Mouse (Mus musculus) adrenal gland, postnatal 36 days (tissue): Measurements from ENCODE around the gene Adamts10. TPM values are rescaled to one million over a fixed set of nuclear protein-coding genes. Genes with fewer than 3 reads are reported as not detected.
A peak's percentile ranks its signal among the peaks of the same experiment; 100 is the strongest.

Experiments
- DNase-seq, 2 experiments: peaks; one replicate each; pipeline ENCODE4 v3.0.0; 2021; ENCODE audit warnings: mixed read lengths in 1 of 2
- long read RNA-seq, 2 experiments: library from polyadenylated mRNA; stranded (forward); transcript quantifications; one replicate each; pipeline ENCODE4 v2.0.0; 2021; ENCODE audit warnings: borderline sequencing depth in 2 of 2
- total RNA-seq, 2 experiments: library from RNA; stranded (reverse); gene quantifications; 2 replicates each; pipeline ENCODE4 v1.2.3; 2021

Gene Adamts10
- 10 to 100 TPM; 22.3 to 29.7 TPM for total RNA-seq
- long read RNA-seq, experiment 1, partial matches to known transcripts: 5 of 15 reads
- long read RNA-seq, experiment 1, other reads (novel, unspliced or antisense): 8 of 15 reads
- long read RNA-seq, experiment 2, full-length matches to known transcripts: 4 of 8 reads
- long read RNA-seq, experiment 2, partial matches to known transcripts: 2 of 8 reads
- long read RNA-seq, experiment 2, other reads (novel, unspliced or antisense): 2 of 8 reads

DNA sequence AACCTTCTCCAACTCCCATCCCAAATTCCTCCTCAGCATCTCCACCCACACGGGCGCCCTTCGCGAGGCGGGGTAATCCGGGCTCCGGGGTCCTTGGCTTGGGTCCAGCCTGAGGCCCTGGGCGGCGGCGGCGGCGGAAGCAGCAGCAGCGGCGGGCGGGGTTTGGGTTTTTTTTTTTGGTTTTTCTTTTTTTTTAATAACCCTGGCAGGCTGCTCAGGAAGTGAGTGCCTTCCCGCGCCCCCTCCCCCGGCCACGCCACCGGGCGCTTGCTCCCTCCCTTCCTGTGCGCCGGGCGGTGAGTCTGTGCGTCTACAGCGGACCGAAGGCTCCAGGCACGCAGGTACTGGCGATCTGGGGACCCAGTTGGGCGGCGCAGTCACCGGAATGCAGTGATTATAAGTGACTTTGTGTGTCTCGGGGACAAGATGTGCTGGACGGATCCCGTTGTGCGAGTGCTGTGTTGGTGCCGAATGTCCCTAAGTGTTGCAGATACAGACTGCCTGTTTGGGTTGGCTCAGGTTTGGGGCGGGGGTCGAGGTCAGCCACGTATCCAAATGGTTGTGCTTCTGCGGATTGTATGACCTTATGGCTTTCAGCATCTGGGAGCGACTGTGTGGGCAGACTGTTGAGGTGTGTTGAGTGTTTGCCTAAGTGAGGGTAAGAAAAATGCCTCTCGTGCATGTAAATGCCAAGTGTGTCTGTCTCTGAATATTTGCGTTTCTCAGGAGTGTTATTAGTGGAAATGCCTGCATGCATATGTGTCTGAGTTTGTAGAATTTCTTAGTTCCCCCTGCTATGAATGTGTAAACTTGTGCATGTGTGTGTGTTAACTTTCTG is at the start of gene Adamts10:
TSS of gene Adamts10 (plus strand) at position 287 of the 838 bp plus-strand sequence.
- DNase-seq: peak; percentile 81 to 89

DNA sequence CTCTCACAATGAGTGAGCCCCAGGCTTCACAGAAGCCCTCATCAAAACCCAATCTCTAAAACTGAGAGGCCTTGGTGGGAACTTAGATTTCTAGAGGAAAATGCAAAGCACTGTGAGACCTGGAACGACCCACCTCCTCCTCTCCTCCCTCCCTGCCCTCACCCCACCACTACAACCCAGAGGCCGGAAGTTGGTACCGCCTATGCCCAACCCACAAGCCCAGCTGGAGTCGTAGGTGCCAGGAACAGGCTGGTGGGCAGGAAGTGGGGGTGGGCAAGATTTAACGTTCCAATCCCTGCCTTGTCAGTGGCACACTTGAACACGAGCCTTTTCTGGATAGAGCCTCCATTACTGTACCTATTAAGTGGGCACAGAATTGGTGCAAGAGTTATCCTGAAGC is 40.0 kb upstream of the Adamts10 start:
- no peak for DNase-seq

- DNase-seq: no peak
These were observed 36.8 kb upstream of the Adamts10 start for GRCm38 (mm10) chr17:33487211-33487610.

GRCm38 (mm10) chr17:33487652-33488051 is 36.4 kb upstream of the Adamts10 start:
- DNase-seq: peak in 1 of 2 experiments; percentile 9

GRCm38 (mm10) chr17:33491371-33491770 is 32.6 kb upstream of the Adamts10 start:
- no peak for DNase-seq

DNA sequence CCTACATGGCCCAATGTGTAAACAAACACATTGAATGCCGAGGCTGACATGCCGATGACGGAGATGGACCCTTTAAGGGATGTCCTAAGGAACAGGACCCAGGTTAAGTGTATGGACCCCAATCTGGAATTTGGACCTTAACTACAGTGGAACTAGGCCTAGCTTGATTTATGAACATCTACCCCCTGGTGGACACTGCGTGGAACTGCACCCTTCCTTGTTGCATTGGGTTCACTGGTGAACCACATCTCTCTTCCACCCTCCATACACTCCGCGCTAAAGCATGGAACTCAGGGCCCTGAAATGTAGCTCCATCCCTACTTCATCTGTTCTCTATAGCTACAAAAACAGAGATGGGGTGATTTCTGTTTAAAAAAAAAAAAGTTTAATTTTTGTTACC is 30.9 kb upstream of the Adamts10 start:
- peak; percentile 8 to 17 for DNase-seq

DNA sequence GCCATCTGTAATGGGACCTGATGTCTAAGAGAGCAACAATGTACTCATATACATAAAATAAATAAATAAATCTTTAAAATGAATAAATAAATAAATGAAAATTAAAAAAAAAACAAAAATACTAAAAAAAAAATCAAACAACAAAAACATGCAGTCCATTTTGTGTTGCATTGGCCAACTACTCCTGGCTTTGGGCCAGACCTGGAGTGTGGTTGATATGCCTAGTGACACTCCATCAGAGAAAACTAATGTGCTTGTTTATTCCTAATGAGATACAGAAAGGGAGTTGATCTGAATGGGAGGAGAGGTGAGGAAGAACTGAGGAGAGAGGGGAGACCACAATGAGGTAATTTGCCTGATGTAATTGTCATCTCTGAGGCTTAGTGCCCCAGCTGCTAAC is 29.4 kb upstream of the Adamts10 start:
- peak in 1 of 2 experiments; percentile 5 for DNase-seq

- DNase-seq: no peak
These were observed 25.1 kb upstream of the Adamts10 start for GRCm38 (mm10) chr17:33498918-33499317.

GRCm38 (mm10) chr17:33508386-33508785 is 15.6 kb upstream of the Adamts10 start:
- no peak for DNase-seq

- no peak for DNase-seq
These were observed 13.8 kb upstream of the Adamts10 start for GRCm38 (mm10) chr17:33510172-33510571.

DNA sequence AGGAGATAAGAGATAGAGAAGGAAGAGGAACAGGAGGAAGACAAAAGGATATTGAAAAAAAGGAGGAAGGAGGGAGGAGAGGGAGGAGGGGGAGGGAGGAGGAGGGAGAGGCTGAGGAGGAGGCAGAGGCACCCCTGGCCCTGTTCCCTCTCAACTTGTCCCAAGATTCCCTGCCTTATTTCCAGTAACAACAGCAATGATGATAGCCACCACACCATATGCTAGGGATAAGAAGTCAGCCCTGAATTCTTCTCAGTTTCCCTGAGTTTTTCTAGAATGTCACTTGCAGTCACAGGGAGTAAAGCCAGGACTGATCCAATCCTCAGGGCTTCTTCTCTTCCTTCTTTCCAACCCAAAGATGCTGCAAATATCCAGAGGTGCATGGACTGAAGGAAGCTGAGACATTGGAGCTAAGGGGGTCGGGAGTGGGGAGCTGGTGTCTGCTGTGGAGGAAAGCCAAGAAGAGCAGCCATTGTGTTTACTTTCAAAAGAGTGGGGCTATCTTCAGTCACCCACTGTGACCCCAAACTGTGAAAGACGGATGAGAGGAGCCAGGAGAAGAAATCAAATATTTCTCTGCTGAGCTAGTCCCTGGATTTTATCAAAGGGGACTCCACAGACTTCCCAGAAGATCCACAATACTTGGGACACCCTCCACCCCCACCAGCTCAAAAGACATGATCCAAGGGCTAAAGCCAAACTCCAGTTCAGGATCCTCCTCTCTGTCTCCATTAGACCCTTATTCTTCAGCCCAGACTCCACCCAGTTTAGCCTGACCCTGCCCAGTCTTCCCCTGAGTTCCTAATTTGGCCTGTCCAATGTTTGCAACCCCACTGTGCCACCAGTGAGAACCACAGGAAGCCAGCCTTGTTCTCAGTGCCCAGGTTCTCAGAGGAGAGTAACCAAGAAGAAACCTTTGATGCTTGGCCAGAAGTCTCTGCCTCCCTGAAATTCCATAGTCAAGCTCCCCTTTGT is 11.3 kb upstream of the Adamts10 start:
- DNase-seq: no peak

- no peak for DNase-seq
These were observed 10.1 kb upstream of the Adamts10 start for GRCm38 (mm10) chr17:33513874-33514273.

GRCm38 (mm10) chr17:33520366-33520765 is 3.6 kb upstream of the Adamts10 start:
- no peak for DNase-seq

- peak; percentile 19 to 33 for DNase-seq
These were observed 530 bp upstream of the Adamts10 start for GRCm38 (mm10) chr17:33523431-33523917.

DNA sequence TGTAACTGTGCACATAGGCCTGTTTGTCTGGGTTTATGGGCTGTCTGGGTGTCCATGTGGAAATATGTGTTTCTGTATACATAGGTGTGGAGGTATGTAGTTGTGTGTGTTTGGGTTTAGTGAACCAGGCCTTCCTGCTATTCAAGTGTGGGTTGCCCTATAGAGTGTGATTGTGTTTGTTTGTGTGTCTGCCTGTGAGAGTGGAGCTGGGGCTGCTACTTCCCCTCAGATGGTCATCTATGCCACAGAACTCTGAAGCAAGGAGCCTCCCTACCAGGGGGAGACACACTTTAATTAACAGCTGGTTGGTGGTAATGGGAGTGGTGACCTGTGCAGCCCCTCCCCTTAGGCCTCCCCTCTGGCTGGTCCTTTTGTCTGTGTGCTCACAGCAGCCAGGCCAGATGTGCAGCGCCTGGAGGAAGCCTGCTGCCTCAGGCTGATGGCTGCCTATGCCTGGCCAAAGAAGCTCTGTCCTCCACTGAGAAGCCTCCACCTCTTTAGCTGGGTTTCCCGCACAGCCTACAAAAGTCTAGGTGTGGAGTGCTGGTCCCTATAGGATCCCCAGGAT is 886 bp downstream of the Adamts10 start:
- DNase-seq: no peak

DNA sequence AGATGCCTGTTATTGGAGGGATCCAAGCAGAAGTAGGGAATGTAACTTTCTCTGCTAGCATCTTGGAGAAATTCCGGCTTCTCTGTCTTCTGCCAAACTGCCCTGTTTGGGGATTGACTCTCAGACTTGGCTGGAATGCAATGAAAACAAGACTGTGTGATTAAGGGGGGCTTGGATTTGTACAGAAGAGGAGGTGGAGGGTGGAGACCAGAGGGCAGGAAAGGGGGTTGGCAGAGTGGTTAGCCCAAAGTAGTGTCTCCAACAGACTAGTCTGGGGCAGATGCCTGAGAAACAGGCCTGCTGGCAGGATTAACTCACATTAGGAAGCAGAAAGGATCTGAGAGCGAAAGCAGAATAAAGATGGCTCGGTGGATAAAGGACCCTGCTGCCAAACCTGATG is 2.5 kb downstream of the Adamts10 start:
- DNase-seq: no peak

- DNase-seq: peak; percentile 54 to 65
These were observed 15.2 kb downstream of the Adamts10 start for GRCm38 (mm10) chr17:33539106-33539675.

DNA sequence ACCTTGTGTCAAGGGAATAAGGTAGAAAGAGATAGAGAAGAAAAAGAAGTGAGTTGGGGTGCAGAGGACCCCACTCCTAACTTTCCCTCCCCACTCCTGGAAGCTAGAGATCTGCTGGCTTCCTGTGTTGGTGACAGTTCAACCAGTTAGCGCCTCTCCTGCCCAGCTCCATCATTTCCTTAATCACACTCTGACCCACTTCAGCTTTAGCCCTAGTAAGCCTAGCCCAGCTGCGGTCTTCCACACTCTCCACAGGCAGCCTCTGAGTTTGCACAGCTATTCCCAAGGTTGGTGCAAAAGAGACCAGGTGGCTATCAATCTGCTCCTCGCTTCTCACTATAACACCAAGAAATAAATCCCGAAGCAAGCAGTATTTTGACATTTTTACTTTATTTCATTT is 15.9 kb downstream of the Adamts10 start:
- DNase-seq: no peak

DNA sequence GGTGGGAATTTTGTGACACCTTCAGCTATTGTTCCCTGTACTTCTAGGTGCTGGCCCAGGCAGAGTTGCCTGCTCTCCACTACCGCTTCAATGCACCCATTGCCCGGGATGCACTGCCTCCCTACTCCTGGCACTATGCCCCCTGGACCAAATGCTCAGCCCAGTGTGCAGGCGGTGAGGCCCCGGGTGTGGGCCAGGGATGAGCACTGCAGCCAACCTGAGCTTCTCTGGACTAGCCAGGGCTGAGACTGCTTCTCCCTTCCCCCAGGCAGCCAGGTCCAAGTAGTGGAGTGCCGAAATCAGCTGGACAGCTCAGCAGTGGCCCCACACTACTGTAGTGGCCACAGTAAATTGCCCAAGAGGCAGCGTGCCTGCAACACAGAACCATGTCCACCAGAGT is 25.2 kb downstream of the Adamts10 start:
- DNase-seq: no peak

GRCm38 (mm10) chr17:33550388-33550787 is 26.4 kb downstream of the Adamts10 start:
- DNase-seq: no peak

- no peak for DNase-seq
These were observed 28.1 kb downstream of the Adamts10 start for GRCm38 (mm10) chr17:33552113-33552512.
